Mouse (Mus musculus): ENCODE measurements around the gene D7Ertd443e. TPM values are rescaled to one million over a fixed set of nuclear protein-coding genes. Genes with fewer than 3 reads are reported as not detected.
A peak's percentile ranks its signal among the peaks of the same experiment; 100 is the strongest.

Gene D7Ertd443e
- total RNA-seq, 2 experiments from 2014 or later = 4.4 to 4.7 TPM

DNA sequence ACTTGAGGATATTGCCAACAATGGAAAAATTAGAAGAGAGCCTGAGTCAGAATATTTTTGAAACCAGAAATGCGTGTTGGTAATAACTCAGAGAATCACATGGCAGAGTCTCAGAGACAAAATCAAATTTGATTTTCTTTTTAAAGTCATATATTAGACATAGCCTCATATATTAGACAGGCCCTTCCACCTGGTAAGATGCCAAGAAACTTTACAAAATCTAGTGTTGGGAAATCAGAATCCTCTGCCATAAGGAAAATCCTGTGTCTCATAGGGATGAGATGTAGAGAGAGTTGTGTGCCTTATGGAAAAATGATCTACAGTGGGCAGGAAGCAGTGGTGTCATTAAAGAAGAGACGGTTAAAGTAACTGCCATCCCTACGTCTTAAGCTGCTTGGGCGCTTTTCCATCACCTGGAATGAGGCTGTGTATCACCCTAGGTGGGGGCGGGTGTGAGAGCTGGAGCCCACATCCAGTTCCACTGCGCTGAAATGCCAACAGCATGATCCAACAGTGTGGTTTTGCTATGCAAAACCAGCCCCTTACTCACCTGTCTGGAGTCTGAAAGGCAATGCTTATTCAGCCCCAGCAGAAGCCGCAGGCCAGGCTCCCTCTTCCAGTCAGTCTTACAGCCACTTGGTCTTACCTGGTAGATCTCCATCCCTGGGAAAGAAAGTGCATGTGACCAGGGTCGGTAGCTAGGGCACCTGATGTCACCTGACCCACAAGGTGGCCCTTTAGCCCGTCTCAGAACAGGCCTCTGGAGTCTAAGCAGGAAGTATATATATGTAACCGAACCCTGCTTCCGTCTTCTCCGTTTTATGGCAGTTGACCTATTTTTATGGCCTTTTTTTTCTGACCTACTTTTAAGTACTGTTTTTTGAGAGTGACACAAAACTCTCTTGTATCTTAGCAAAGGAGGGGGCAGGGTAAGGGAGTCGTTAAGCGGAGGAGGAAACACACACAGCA is 153.8 kb downstream of the D7Ertd443e start, which contains the start of gene Adam12:
TSS of gene Adam12 (minus strand) at position 769 of the 969 bp plus-strand sequence.
- Histone ChIP-seq H3K4me3 (no peak within 1 kb of the TSS), H3K27ac (no peak within 1 kb of the TSS)
- TF ChIP-seq CTCF (conservative IDR thresholded peaks at IDR 0.05) = no peak
- DNase-seq (ENCODE audit: low spot score in 2 of 2) = no peak

GRCm38 (mm10) chr7:134230708-134231107 is 154.8 kb downstream of the D7Ertd443e start:
- Histone ChIP-seq H3K4me3 (no peak overlapping the region), H3K27ac (no peak overlapping the region)
- TF ChIP-seq CTCF (conservative IDR thresholded peaks at IDR 0.05) = no peak
- no peak for DNase-seq (ENCODE audit: low spot score in 2 of 2)

- no peak overlapping the region for H3K27ac ChIP-seq
- no peak for TF ChIP-seq CTCF (conservative IDR thresholded peaks at IDR 0.05)
- H3K4me3 ChIP-seq = no peak overlapping the region
- DNase-seq (ENCODE audit: low spot score in 2 of 2) = no peak
Observed at GRCm38 (mm10) chr7:134229899-134230298, 155.6 kb downstream of the D7Ertd443e start.

DNA sequence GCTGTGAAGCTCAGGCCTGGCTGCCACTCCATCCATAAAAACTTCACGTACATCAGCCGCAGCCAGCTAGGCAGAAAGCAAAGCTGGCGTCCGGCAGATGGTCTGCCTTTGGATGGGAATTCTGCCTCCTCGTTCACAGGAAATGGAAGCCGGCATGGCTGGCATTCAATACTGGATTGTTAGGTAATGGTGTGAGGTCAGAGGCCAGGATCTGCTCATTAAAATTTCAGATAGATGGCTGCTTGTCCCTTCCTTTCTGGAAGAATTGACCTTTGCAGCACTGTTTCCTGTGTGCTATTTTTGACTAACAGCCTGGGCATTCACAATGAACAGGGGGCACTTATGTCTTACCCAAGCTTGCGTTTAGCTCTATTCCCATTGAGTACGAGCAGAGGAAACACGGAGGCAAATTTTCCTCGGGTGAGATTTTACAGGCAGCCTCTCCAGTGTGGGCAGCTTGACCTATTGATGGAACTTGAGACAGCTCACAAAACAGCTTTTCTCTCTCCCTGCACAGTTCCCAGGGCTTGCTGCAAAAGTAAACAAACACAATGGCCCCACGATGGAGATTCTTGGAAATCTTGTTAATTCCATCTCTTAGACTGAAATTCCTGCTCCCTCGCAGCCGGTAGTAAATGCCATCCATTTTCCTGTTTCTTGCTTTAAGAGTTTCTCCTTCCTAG is 157.5 kb downstream of the D7Ertd443e start:
- DNase-seq (ENCODE audit: low spot score in 2 of 2) = peak in 1 of 2 experiments; percentile 6
- H3K27ac ChIP-seq = no peak overlapping the region
- no peak overlapping the region for H3K4me3 ChIP-seq
- no peak for TF ChIP-seq CTCF (conservative IDR thresholded peaks at IDR 0.05)

DNA sequence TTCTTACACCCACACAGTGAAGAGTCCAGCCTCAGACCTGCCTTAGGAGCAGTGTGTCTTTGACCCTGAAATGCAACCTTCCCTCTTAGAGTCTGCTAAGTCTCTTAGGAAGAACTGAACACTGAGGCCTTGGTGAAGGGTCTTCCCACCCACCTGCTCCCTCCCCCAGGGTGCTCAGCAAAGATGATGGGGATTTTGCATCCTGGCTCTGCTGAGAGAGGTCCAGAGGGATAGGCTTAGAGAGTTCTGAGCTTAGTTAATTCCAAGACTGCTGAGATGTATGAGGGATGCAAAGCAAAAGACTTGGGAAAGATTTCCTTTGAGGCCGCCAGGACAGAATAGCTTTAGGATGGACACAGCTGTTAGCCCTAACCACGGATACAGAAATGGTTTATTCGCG is 158.4 kb downstream of the D7Ertd443e start:
- Histone ChIP-seq H3K27ac (no peak overlapping the region), H3K4me3 (no peak overlapping the region)
- no peak for DNase-seq (ENCODE audit: low spot score in 2 of 2)
- no peak for TF ChIP-seq CTCF (conservative IDR thresholded peaks at IDR 0.05)

DNA sequence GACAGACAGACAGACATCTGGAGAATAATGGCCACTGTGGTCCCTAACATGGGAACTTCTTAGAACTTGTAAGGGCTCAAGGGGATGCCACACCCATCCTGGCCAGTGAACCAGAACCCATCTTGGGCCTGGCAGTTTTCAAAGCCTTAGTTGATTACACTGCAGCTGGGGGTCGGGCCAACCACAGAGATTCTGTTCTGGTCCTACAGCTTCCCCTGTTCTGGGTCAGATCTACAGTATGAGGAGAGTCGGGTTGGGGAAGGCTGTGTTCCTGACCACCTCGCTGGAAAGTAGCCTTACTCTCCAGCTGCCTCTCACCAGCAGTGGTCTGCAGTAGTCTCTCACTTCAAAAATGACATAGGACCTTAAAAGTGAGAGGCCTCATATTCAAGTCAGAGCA is 159.2 kb downstream of the D7Ertd443e start:
- no peak for TF ChIP-seq CTCF (conservative IDR thresholded peaks at IDR 0.05)
- H3K27ac ChIP-seq = no peak overlapping the region
- no peak for DNase-seq (ENCODE audit: low spot score in 2 of 2)
- no peak overlapping the region for H3K4me3 ChIP-seq

GRCm38 (mm10) chr7:134224741-134225612 is 160.5 kb downstream of the D7Ertd443e start:
- no peak for TF ChIP-seq CTCF (conservative IDR thresholded peaks at IDR 0.05)
- Histone ChIP-seq H3K27ac (peak overlapping the region; percentile 81), H3K4me3 (peak overlapping the region; percentile 74)
- DNase-seq (ENCODE audit: low spot score in 2 of 2) = peak; percentile 46 to 48

GRCm38 (mm10) chr7:134224421-134224740 is 161.1 kb downstream of the D7Ertd443e start:
- peak overlapping the region; percentile 74 for H3K4me3 ChIP-seq
- H3K27ac ChIP-seq = peak overlapping the region; percentile 81
- DNase-seq (ENCODE audit: low spot score in 2 of 2) = peak in 1 of 2 experiments; percentile 6
- no peak for TF ChIP-seq CTCF (conservative IDR thresholded peaks at IDR 0.05)

DNA sequence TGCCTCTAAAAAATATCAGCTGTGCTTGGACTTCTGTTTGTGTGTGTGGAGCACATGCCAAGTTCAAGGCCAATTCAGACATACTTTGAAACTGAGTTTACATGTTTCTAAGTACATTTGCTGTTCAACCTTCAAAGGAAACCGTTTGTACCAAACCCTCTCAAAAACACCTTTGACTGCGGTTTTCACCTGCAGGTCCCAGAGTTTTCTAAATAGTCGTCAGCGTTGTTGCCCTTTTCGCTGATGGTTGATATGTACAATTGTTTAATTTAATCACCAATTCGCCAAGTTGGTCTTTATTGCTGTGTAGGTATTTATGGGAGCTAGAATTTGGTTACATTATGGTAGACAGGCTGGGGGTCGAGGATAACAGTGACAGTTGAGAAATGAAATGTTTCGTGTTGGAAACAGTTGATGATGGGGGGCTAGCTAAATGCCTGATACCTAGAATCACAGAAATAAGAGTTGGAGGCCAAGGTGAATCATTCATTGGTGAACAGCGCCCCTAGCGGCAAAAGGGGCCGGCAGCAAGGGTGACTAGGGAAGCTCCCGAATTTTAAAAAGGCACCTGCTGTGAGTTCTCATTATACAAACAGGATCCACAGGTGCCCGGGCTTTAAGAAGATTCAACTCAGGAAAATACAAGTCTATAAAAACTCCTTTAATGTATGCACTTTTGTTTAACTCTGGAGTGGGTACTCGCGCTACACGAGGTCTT is 161.9 kb downstream of the D7Ertd443e start:
- Histone ChIP-seq H3K4me3 (peak overlapping the region; percentile 74), H3K27ac (peak overlapping the region; percentile 23; the same call in 1 of the 2 replicates)
- TF ChIP-seq CTCF (conservative IDR thresholded peaks at IDR 0.05) = peak; percentile 97
- DNase-seq (ENCODE audit: low spot score in 2 of 2) = peak; percentile 81 to 90

Other genes starting within 250 kb of the D7Ertd443e start
- gene Adam12, start 153.5 kb downstream of the D7Ertd443e start, total RNA-seq (2021) = 1 to 10 TPM; 7.8 to 9.0 TPM